Mouse (Mus musculus): ENCODE results near the gene Hsf4. TPM values are rescaled to one million over a fixed set of nuclear protein-coding genes. Genes with fewer than 3 reads are reported as not detected.

The Hsf4 gene
- polyA plus RNA-seq, 1 experiment from 2014 or later, result 0.52 TPM

- DNase-seq (ENCODE audit: low spot score) (peak; percentile 23), ATAC-seq (ENCODE audit: low FRiP score) (no peak)
- Histone ChIP-seq H3K4me3 (ENCODE audit: low read depth, low read length) (peak overlapping the region; percentile 60; the same call in 1 of the 2 replicates), H3K27ac (ENCODE audit: low read depth, low read length) (no peak overlapping the region), H3K9ac (ENCODE audit: low read depth, low read length) (no peak overlapping the region), H3K9me3 (ENCODE audit: control insufficient read depth, low read length) (no peaks in the 10 kb centered on the region), H3K4me2 (replicated peaks; ENCODE audit: low read depth, low read length) (0 out of 2 replicates have a peak overlapping the region, but pooled peaks have one; percentile 81), H3K36me3 (ENCODE audit: control insufficient read depth, insufficient read depth, low read length) (no peaks in the 10 kb centered on the region), H3K4me1 (replicated peaks; ENCODE audit: control insufficient read depth, insufficient read depth, low read length) (peaks cover 8% of the 10 kb centered on the region; the same call in 1 of the 2 replicates), H3K27me3 (ENCODE audit: control insufficient read depth, insufficient read depth, low read length) (peaks cover 81% of the 10 kb centered on the region)
- WGBS, result 15% methylated on average over 10 of the region's 10 CpGs
Observed at GRCm38 (mm10) chr8:105265128-105265527, 4.5 kb upstream of the Hsf4 start.

- Histone ChIP-seq H3K9ac (ENCODE audit: low read depth, low read length) (no peak overlapping the region), H3K4me1 (replicated peaks; ENCODE audit: control insufficient read depth, insufficient read depth, low read length) (peaks cover 13% of the 10 kb centered on the region; the same call in 1 of the 2 replicates), H3K36me3 (ENCODE audit: control insufficient read depth, insufficient read depth, low read length) (no peaks in the 10 kb centered on the region), H3K27ac (ENCODE audit: low read depth, low read length) (no peak overlapping the region), H3K27me3 (ENCODE audit: control insufficient read depth, insufficient read depth, low read length) (peaks cover 87% of the 10 kb centered on the region), H3K4me2 (replicated peaks; ENCODE audit: low read depth, low read length) (no peak overlapping the region), H3K4me3 (ENCODE audit: low read depth, low read length) (no peak overlapping the region), H3K9me3 (ENCODE audit: control insufficient read depth, low read length) (no peaks in the 10 kb centered on the region)
- WGBS, result 7% methylated on average over 13 of the region's 13 CpGs
- DNase-seq (ENCODE audit: low spot score) (no peak), ATAC-seq (ENCODE audit: low FRiP score) (no peak)
Observed at GRCm38 (mm10) chr8:105266775-105267174, 2.8 kb upstream of the Hsf4 start.

GRCm38 (mm10) chr8:105268342-105269074 is 1.1 kb upstream of the Hsf4 start:
- H3K27ac ChIP-seq (ENCODE audit: low read depth, low read length), result no peak overlapping the region
- peak; percentile 78 for ATAC-seq (ENCODE audit: low FRiP score)
- peak overlapping the region; percentile 76 for H3K4me2 ChIP-seq (replicated peaks; ENCODE audit: low read depth, low read length)
- H3K27me3 ChIP-seq (ENCODE audit: control insufficient read depth, insufficient read depth, low read length), result peaks cover 92% of the 10 kb centered on the region
- under 1% methylated on average over 65 of the region's 65 CpGs for WGBS
- H3K4me1 ChIP-seq (replicated peaks; ENCODE audit: control insufficient read depth, insufficient read depth, low read length), result peaks cover 13% of the 10 kb centered on the region; the same call in 1 of the 2 replicates
- H3K36me3 ChIP-seq (ENCODE audit: control insufficient read depth, insufficient read depth, low read length), result no peaks in the 10 kb centered on the region
- DNase-seq (ENCODE audit: low spot score), result peak; percentile 86
- H3K9ac ChIP-seq (ENCODE audit: low read depth, low read length), result peak overlapping the region; percentile 42; the same call in 1 of the 2 replicates
- peak overlapping the region; percentile 39 for H3K4me3 ChIP-seq (ENCODE audit: low read depth, low read length)
- no peaks in the 10 kb centered on the region for H3K9me3 ChIP-seq (ENCODE audit: control insufficient read depth, low read length)

- 0% methylated on average over 10 of the region's 10 CpGs for WGBS
- peak; percentile 21 for ATAC-seq (ENCODE audit: low FRiP score)
Observed at GRCm38 (mm10) chr8:105269075-105269458, 534 bp upstream of the Hsf4 start.

GRCm38 (mm10) chr8:105270101-105270915 is 707 bp downstream of the Hsf4 start:
- Histone ChIP-seq H3K36me3 (ENCODE audit: control insufficient read depth, insufficient read depth, low read length) (no peaks in the 10 kb centered on the region), H3K27me3 (ENCODE audit: control insufficient read depth, insufficient read depth, low read length) (peaks cover 92% of the 10 kb centered on the region), H3K4me3 (ENCODE audit: low read depth, low read length) (peak overlapping the region; percentile 39), H3K4me1 (replicated peaks; ENCODE audit: control insufficient read depth, insufficient read depth, low read length) (peaks cover 13% of the 10 kb centered on the region; the same call in 1 of the 2 replicates), H3K9ac (ENCODE audit: low read depth, low read length) (no peak overlapping the region), H3K27ac (ENCODE audit: low read depth, low read length) (no peak overlapping the region), H3K9me3 (ENCODE audit: control insufficient read depth, low read length) (no peaks in the 10 kb centered on the region), H3K4me2 (replicated peaks; ENCODE audit: low read depth, low read length) (peak overlapping the region; percentile 76)
- ATAC-seq (ENCODE audit: low FRiP score) (no peak), DNase-seq (ENCODE audit: low spot score) (peak; percentile 46)
- WGBS, result 2% methylated on average over 39 of the region's 39 CpGs

More at GRCm38 (mm10) chr8:105269075-105269458, 534 bp upstream of the Hsf4 start:
- Histone ChIP-seq H3K9ac (ENCODE audit: low read depth, low read length) (peak overlapping the region; percentile 42; the same call in 1 of the 2 replicates), H3K4me3 (ENCODE audit: low read depth, low read length) (peak overlapping the region; percentile 39), H3K27me3 (ENCODE audit: control insufficient read depth, insufficient read depth, low read length) (peaks cover 93% of the 10 kb centered on the region), H3K4me1 (replicated peaks; ENCODE audit: control insufficient read depth, insufficient read depth, low read length) (peaks cover 13% of the 10 kb centered on the region; the same call in 1 of the 2 replicates), H3K36me3 (ENCODE audit: control insufficient read depth, insufficient read depth, low read length) (no peaks in the 10 kb centered on the region), H3K9me3 (ENCODE audit: control insufficient read depth, low read length) (no peaks in the 10 kb centered on the region), H3K27ac (ENCODE audit: low read depth, low read length) (no peak overlapping the region), H3K4me2 (replicated peaks; ENCODE audit: low read depth, low read length) (peak overlapping the region; percentile 76)
- no peak for DNase-seq (ENCODE audit: low spot score)

GRCm38 (mm10) chr8:105270916-105271186 is 1.2 kb downstream of the Hsf4 start:
- WGBS, result 3% methylated on average over 11 of the region's 11 CpGs
- Histone ChIP-seq H3K27ac (ENCODE audit: low read depth, low read length) (no peak overlapping the region), H3K9ac (ENCODE audit: low read depth, low read length) (no peak overlapping the region), H3K4me1 (replicated peaks; ENCODE audit: control insufficient read depth, insufficient read depth, low read length) (peaks cover 14% of the 10 kb centered on the region), H3K4me3 (ENCODE audit: low read depth, low read length) (no peak overlapping the region), H3K4me2 (replicated peaks; ENCODE audit: low read depth, low read length) (no peak overlapping the region), H3K36me3 (ENCODE audit: control insufficient read depth, insufficient read depth, low read length) (no peaks in the 10 kb centered on the region), H3K27me3 (ENCODE audit: control insufficient read depth, insufficient read depth, low read length) (peaks cover 93% of the 10 kb centered on the region), H3K9me3 (ENCODE audit: control insufficient read depth, low read length) (no peaks in the 10 kb centered on the region)
- no peak for ATAC-seq (ENCODE audit: low FRiP score)
- DNase-seq (ENCODE audit: low spot score), result peak; percentile 36

GRCm38 (mm10) chr8:105275387-105275786 is 5.8 kb downstream of the Hsf4 start:
- peaks cover 13% of the 10 kb centered on the region; the same call in 1 of the 2 replicates for H3K4me1 ChIP-seq (replicated peaks; ENCODE audit: control insufficient read depth, insufficient read depth, low read length)
- H3K4me2 ChIP-seq (replicated peaks; ENCODE audit: low read depth, low read length), result no peak overlapping the region
- H3K36me3 ChIP-seq (ENCODE audit: control insufficient read depth, insufficient read depth, low read length), result no peaks in the 10 kb centered on the region
- no peak overlapping the region for H3K4me3 ChIP-seq (ENCODE audit: low read depth, low read length)
- H3K9me3 ChIP-seq (ENCODE audit: control insufficient read depth, low read length), result no peaks in the 10 kb centered on the region
- H3K9ac ChIP-seq (ENCODE audit: low read depth, low read length), result no peak overlapping the region
- DNase-seq (ENCODE audit: low spot score), result no peak
- no peak overlapping the region for H3K27ac ChIP-seq (ENCODE audit: low read depth, low read length)
- peaks cover 88% of the 10 kb centered on the region for H3K27me3 ChIP-seq (ENCODE audit: control insufficient read depth, insufficient read depth, low read length)
- 12% methylated on average over 11 of the region's 11 CpGs for WGBS
- no peak for ATAC-seq (ENCODE audit: low FRiP score)

- no peaks in the 10 kb centered on the region for H3K9me3 ChIP-seq (ENCODE audit: control insufficient read depth, low read length)
- H3K9ac ChIP-seq (ENCODE audit: low read depth, low read length), result peak within 1 kb of the TSS; percentile 40; the same call in 1 of the 2 replicates
- H3K27ac ChIP-seq (ENCODE audit: low read depth, low read length), result no peak within 1 kb of the TSS
- ATAC-seq (ENCODE audit: low FRiP score), result no peak
- H3K4me2 ChIP-seq (replicated peaks; ENCODE audit: low read depth, low read length), result peak within 1 kb of the TSS; percentile 72
- H3K27me3 ChIP-seq (ENCODE audit: control insufficient read depth, insufficient read depth, low read length), result peaks cover 84% of the 10 kb centered on the region
- H3K4me1 ChIP-seq (replicated peaks; ENCODE audit: control insufficient read depth, insufficient read depth, low read length), result peaks cover 11% of the 10 kb centered on the region; the same call in 1 of the 2 replicates
- no peaks in the 10 kb centered on the region for H3K36me3 ChIP-seq (ENCODE audit: control insufficient read depth, insufficient read depth, low read length)
- no peak for DNase-seq (ENCODE audit: low spot score)
- H3K4me3 ChIP-seq (ENCODE audit: low read depth, low read length), result peak within 1 kb of the TSS; percentile 33
- 9% methylated on average over 10 of the region's 10 CpGs for WGBS
Observed at GRCm38 (mm10) chr8:105275840-105276239, 6.2 kb downstream of the Hsf4 start, which contains the start of gene Nol3. Gene Nol3, plus strand, starts transcription at chr8:105276140.
